Mouse (Mus musculus) lung, embryonic 16.5 days (tissue): ENCODE data around the gene Pitpnm1. TPM values are rescaled to one million over a fixed set of nuclear protein-coding genes. Genes with fewer than 3 reads are reported as not detected.
"Not testable (repeated sequence)": the region's sequence is repeated elsewhere in the genome, so short reads cannot be mapped to it uniquely, and the experiment has no call there.

ENCODE experiments used
- ATAC-seq: fragments of 200-750 bp; cut with Nextera tagmentation; 2 replicates; pipeline ENCODE4 v1.8.0; 2017; ENCODE audit warnings: low read depth, mild to moderate bottlenecking, moderate library complexity
- H3K27ac ChIP-seq: fragments of 300-500 bp; sonication (generic); 2 replicates; pipeline ENCODE4 v1.5.1; 2014; ENCODE audit warnings: mild to moderate bottlenecking, control low read depth, low read length
- H3K27me3 ChIP-seq: fragments of 300-500 bp; sonication (generic); 2 replicates; pipeline ENCODE4 v1.6.1; 2014; ENCODE audit warnings: low read depth, low read length, mixed read lengths; ENCODE audit not compliant: control insufficient read depth, insufficient read depth
- H3K36me3 ChIP-seq: fragments of 300-500 bp; sonication (generic); 2 replicates; pipeline ENCODE4 v1.6.1; 2014; ENCODE audit warnings: low read length; ENCODE audit not compliant: control insufficient read depth, insufficient read depth
- H3K4me1 ChIP-seq: fragments of 300-500 bp; sonication (generic); replicated peaks from 2 replicates; pipeline ENCODE4 v1.6.1; 2014; ENCODE audit warnings: low read length, mixed read lengths; ENCODE audit not compliant: control insufficient read depth, insufficient read depth
- H3K4me2 ChIP-seq: fragments of 300-500 bp; sonication (generic); 2 replicates; pipeline ENCODE4 v1.6.1; 2014; ENCODE audit warnings: low read depth, low read length, control low read depth
- H3K4me3 ChIP-seq: fragments of 300-500 bp; sonication (generic); 2 replicates; pipeline ENCODE4 v1.5.1; 2014; ENCODE audit warnings: mild to moderate bottlenecking, low read length, control low read depth
- H3K9ac ChIP-seq: fragments of 300-500 bp; sonication (generic); 2 replicates; pipeline ENCODE4 v1.6.1; 2014; ENCODE audit warnings: low read length, control low read depth
- H3K9me3 ChIP-seq: fragments of 300-500 bp; sonication (generic); 2 replicates; pipeline ENCODE4 v1.6.1; 2016; ENCODE audit warnings: low read length; ENCODE audit not compliant: control insufficient read depth
- WGBS: fragments of 180-500 bp; shearing (Covaris S2); extraction: QIAGEN DNeasy Blood & Tissue Kit; methylation state at CpG from one replicate; pipeline ENCODE4 v1.1.7; 2014; 5-methylcytosine and 5-hydroxymethylcytosine counted together
- polyA plus RNA-seq: library from polyadenylated mRNA; unstranded; fragments of >200 nt; fragmentation: Nextera tagmentation; extraction: Ambion mirVana; gene quantifications from 2 replicates; pipeline ENCODE4 v1.2.1, GENCODE M21; 2015

The Pitpnm1 gene
- polyA plus RNA-seq, 1 experiment from 2014 or later = 12.6 TPM

- H3K4me2 ChIP-seq = peak overlapping the region; percentile 72
- not testable (repeated sequence) for H3K9me3 ChIP-seq, H3K27me3 ChIP-seq
- peak overlapping the region; percentile 89 for H3K4me3 ChIP-seq
- peaks cover 11% of the 10 kb centered on the region for H3K36me3 ChIP-seq
- peaks cover 15% of the 10 kb centered on the region for H3K4me1 ChIP-seq
- peak overlapping the region; percentile 93 for H3K9ac ChIP-seq
- H3K27ac ChIP-seq = 0 out of 2 replicates have a peak overlapping the region, but pooled peaks have one; percentile 1
- ATAC-seq = peak; percentile 10
- WGBS = 19% methylated on average over 2 of the region's 4 CpGs
Measured at GRCm38 (mm10) chr19:4125268-4125667, 25.5 kb downstream of the Pitpnm1 start.

- Histone ChIP-seq H3K4me3 (peak within 1 kb of the TSS; percentile 89), H3K4me1 (peaks cover 8% of the 10 kb centered on the region), H3K9me3 (no peaks in the 10 kb centered on the region), H3K4me2 (peak within 1 kb of the TSS; percentile 72), H3K27ac (peak within 1 kb of the TSS; percentile 50), H3K27me3 (no peaks in the 10 kb centered on the region), H3K36me3 (peaks cover 11% of the 10 kb centered on the region), H3K9ac (peak within 1 kb of the TSS; percentile 93)
- under 1% methylated on average over 58 of the region's 64 CpGs for WGBS
- peak; percentile 94 for ATAC-seq
Measured at GRCm38 (mm10) chr19:4125741-4126696, 26.2 kb downstream of the Pitpnm1 start, which contains the start of gene Aip. Gene Aip (minus strand): TSS chr19:4125858.

- Histone ChIP-seq H3K4me1 (peaks cover 8% of the 10 kb centered on the region), H3K4me3 (peak overlapping the region; percentile 89), H3K36me3 (peaks cover 11% of the 10 kb centered on the region), H3K27ac (no peak overlapping the region), H3K9me3 (no peaks in the 10 kb centered on the region), H3K27me3 (no peaks in the 10 kb centered on the region), H3K9ac (peak overlapping the region; percentile 93), H3K4me2 (peak overlapping the region; percentile 72)
- 48% methylated on average over 7 of the region's 7 CpGs for WGBS
- ATAC-seq = no peak
Measured at GRCm38 (mm10) chr19:4126759-4127495, 27.1 kb downstream of the Pitpnm1 start.

GRCm38 (mm10) chr19:4129462-4129861, 29.7 kb downstream of the Pitpnm1 start:
- H3K27me3 ChIP-seq = no peaks in the 10 kb centered on the region
- no peaks in the 10 kb centered on the region for H3K9me3 ChIP-seq
- no peak overlapping the region; the same call in 1 of the 2 replicates for H3K9ac ChIP-seq
- no peak overlapping the region for H3K4me2 ChIP-seq
- H3K4me1 ChIP-seq = peaks cover 8% of the 10 kb centered on the region
- no peak overlapping the region for H3K4me3 ChIP-seq
- 86% methylated on average over 7 of the region's 7 CpGs for WGBS
- H3K27ac ChIP-seq = no peak overlapping the region
- H3K36me3 ChIP-seq = peaks cover 17% of the 10 kb centered on the region
- no peak for ATAC-seq

- Histone ChIP-seq H3K9me3 (no peaks in the 10 kb centered on the region), H3K27ac (no peak overlapping the region), H3K9ac (no peak overlapping the region), H3K4me3 (no peak overlapping the region), H3K4me2 (no peak overlapping the region), H3K4me1 (peaks cover 8% of the 10 kb centered on the region), H3K36me3 (peaks cover 17% of the 10 kb centered on the region), H3K27me3 (no peaks in the 10 kb centered on the region)
- no peak for ATAC-seq
- 88% methylated on average over 4 of the region's 4 CpGs for WGBS
Measured at GRCm38 (mm10) chr19:4130106-4130505, 30.3 kb downstream of the Pitpnm1 start.

- 88% methylated on average over 5 of the region's 5 CpGs for WGBS
- no peak overlapping the region for H3K4me3 ChIP-seq
- no peak overlapping the region for H3K27ac ChIP-seq
- peaks cover 8% of the 10 kb centered on the region for H3K4me1 ChIP-seq
- H3K9ac ChIP-seq = no peak overlapping the region
- no peak overlapping the region for H3K4me2 ChIP-seq
- H3K27me3 ChIP-seq = no peaks in the 10 kb centered on the region
- no peak for ATAC-seq
- no peaks in the 10 kb centered on the region for H3K9me3 ChIP-seq
- H3K36me3 ChIP-seq = peaks cover 17% of the 10 kb centered on the region
Measured at GRCm38 (mm10) chr19:4131075-4131474, 31.3 kb downstream of the Pitpnm1 start.

- H3K27me3 ChIP-seq = no peaks in the 10 kb centered on the region
- H3K4me1 ChIP-seq = peaks cover 4% of the 10 kb centered on the region
- H3K36me3 ChIP-seq = peaks cover 17% of the 10 kb centered on the region
- H3K9ac ChIP-seq = no peak overlapping the region
- H3K27ac ChIP-seq = no peak overlapping the region
- H3K4me3 ChIP-seq = no peak overlapping the region
- no peak for ATAC-seq
- no peaks in the 10 kb centered on the region for H3K9me3 ChIP-seq
- 90% methylated on average over 2 of the region's 2 CpGs for WGBS
- H3K4me2 ChIP-seq = no peak overlapping the region
Measured at GRCm38 (mm10) chr19:4131768-4132167, 32.0 kb downstream of the Pitpnm1 start.

- no peak for ATAC-seq
- Histone ChIP-seq H3K36me3 (peaks cover 11% of the 10 kb centered on the region), H3K9me3 (no peaks in the 10 kb centered on the region), H3K4me2 (no peak overlapping the region), H3K4me1 (0 out of 2 replicates have a peak, but pooled peaks cover 4% of the 10 kb centered on the region), H3K27me3 (no peaks in the 10 kb centered on the region), H3K4me3 (no peak overlapping the region), H3K27ac (no peak overlapping the region), H3K9ac (no peak overlapping the region)
- WGBS = 85% methylated on average over 4 of the region's 4 CpGs
Measured at GRCm38 (mm10) chr19:4134354-4134753, 34.6 kb downstream of the Pitpnm1 start.
